Mouse (Mus musculus) MEL (cell line): ENCODE measurements around the gene Xpnpep1.

Source experiments
- KAT2A ChIP-seq: conservative IDR thresholded peaks from 2 replicates; pipeline ENCODE4 v1.6.1; 2012; ENCODE audit warnings: low read depth, low read length, improper control_type of control experiment, inconsistent platforms
- RCOR1 ChIP-seq: IDR thresholded peaks from 2 replicates; pipeline ENCODE4 v1.6.1; 2012; ENCODE audit warnings: low read depth, mild to moderate bottlenecking, inconsistent platforms, low read length, improper control_type of control experiment

GRCm38 (mm10) chr19:53066934-53067333, 26.9 kb upstream of the Xpnpep1 start:
- no peak for TF ChIP-seq RCOR1
- no peak for TF ChIP-seq KAT2A
